Mouse (Mus musculus): ENCODE measurements around the gene Ptprg. TPM values are rescaled to one million over a fixed set of nuclear protein-coding genes. Genes with fewer than 3 reads are reported as not detected.

Ptprg gene
- polyA plus RNA-seq, 1 experiment from 2014 or later: 38.5 TPM

DNA sequence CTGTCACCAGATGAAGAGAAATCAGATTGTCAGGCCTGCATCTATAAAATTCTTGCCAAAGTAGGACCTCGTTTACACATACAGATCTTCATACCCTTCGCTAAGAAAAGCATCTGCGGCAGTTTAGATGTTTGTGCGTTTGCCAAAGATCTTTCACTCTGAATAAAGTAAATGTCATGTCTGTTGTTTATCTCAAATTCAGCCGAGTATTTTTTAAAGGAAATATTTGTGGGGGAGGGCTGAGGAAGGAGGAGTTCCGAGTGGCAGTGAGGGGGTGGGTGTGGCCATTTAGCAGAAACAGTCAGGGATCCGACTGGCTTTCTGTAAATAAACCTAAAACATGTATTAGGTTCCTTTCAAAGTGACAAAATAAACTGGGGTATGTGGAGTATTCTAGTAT is 645.4 kb downstream of the Ptprg start:
- ATAC-seq: no peak
- no peak overlapping the region for H3K27ac ChIP-seq (ENCODE audit: low read depth, low read length)
- 52% methylated on average over 7 of the region's 7 CpGs for WGBS
- H3K27me3 ChIP-seq (replicated peaks; ENCODE audit: control insufficient read depth, insufficient read depth, low read length): no peaks in the 10 kb centered on the region
- peaks cover 2% of the 10 kb centered on the region; the same call in 1 of the 2 replicates for H3K4me1 ChIP-seq (ENCODE audit: control insufficient read depth, insufficient read depth, low read depth, low read length)
- H3K9ac ChIP-seq (ENCODE audit: low read depth, low read length): no peak overlapping the region
- no peaks in the 10 kb centered on the region for H3K36me3 ChIP-seq (ENCODE audit: control insufficient read depth, insufficient read depth, low read length)
- H3K4me3 ChIP-seq (ENCODE audit: low read length): no peak overlapping the region
- no peaks in the 10 kb centered on the region for H3K9me3 ChIP-seq (ENCODE audit: control insufficient read depth, low read length)
- H3K4me2 ChIP-seq (ENCODE audit: low read length): no peak overlapping the region

DNA sequence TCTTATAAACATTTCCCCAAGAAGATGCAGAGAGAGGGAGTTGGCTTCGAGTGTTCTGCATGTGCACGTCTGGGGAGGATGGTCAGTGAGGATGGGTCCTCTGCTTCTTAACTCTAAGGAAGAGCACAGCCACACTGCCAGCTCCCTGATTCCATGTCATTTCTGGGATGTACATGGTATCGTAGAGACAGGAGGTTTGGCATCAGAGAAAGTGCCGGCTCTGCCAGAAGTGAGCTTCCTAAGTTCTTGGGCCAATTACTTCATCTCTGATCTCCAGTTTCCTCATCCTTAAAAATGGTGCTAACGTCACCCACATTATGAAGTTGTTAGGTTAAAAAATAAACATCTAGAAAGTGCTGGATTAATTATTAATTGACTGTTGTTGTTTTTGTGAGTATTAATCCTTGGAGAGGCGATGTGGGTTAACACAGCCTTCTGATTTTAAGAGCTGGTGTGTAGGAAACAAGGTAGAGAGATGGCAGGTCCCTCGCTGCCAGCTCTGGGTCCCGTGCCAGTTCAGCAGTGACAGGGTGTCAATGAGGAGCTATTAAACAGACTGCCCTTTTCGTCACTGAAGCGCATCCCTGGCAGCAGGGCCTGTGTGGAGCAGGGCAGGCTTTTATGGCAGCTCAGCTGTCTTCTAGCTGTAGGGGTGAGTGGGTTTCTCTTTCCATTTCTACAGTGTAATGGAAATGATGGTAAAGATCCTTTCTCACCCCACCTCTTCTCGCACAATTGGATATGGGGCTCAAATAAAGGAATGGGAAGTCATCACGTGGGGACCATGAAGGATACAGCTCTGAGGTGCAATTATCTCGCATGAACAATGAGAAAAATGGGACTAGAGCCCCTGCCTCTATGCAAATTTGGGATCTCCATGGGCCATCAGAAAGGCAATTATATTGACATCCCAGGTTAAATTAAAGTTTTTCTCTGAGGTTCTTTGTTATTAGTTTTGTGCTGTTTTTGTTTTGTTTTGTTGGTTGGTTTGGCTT is 646.9 kb downstream of the Ptprg start:
- no peaks in the 10 kb centered on the region for H3K27me3 ChIP-seq (replicated peaks; ENCODE audit: control insufficient read depth, insufficient read depth, low read length)
- H3K9me3 ChIP-seq (ENCODE audit: control insufficient read depth, low read length): no peaks in the 10 kb centered on the region
- no peaks in the 10 kb centered on the region for H3K36me3 ChIP-seq (ENCODE audit: control insufficient read depth, insufficient read depth, low read length)
- ATAC-seq: peak; percentile 66
- peaks cover 2% of the 10 kb centered on the region; the same call in 1 of the 2 replicates for H3K4me1 ChIP-seq (ENCODE audit: control insufficient read depth, insufficient read depth, low read depth, low read length)
- H3K4me3 ChIP-seq (ENCODE audit: low read length): no peak overlapping the region
- H3K4me2 ChIP-seq (ENCODE audit: low read length): no peak overlapping the region
- H3K27ac ChIP-seq (ENCODE audit: low read depth, low read length): no peak overlapping the region
- WGBS: 45% methylated on average over 13 of the region's 13 CpGs
- H3K9ac ChIP-seq (ENCODE audit: low read depth, low read length): no peak overlapping the region

DNA sequence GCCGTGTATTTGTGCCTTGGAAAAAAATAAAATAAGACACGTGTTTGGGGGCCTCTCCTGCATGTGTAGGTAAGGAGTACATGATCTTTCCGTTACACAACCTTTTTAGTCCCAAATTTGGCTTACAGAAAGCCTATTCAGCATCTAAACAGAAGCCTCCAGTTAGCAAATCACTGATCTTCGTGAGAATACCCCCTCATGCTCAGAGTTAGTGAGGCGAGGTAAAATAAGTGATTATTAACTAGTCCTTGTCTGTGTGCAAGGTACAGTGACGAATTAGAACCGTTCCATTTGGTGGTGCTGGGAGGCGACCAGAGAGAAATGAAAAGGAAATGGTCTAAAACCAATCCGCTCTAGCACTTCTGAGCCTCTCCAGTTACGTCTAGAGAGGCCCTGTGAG is 648.9 kb downstream of the Ptprg start:
- Histone ChIP-seq H3K9ac (ENCODE audit: low read depth, low read length) (no peak overlapping the region), H3K9me3 (ENCODE audit: control insufficient read depth, low read length) (no peaks in the 10 kb centered on the region), H3K4me3 (ENCODE audit: low read length) (no peak overlapping the region), H3K4me2 (ENCODE audit: low read length) (no peak overlapping the region), H3K4me1 (ENCODE audit: control insufficient read depth, insufficient read depth, low read depth, low read length) (peaks cover 2% of the 10 kb centered on the region; the same call in 1 of the 2 replicates), H3K27ac (ENCODE audit: low read depth, low read length) (no peak overlapping the region), H3K36me3 (ENCODE audit: control insufficient read depth, insufficient read depth, low read length) (no peaks in the 10 kb centered on the region), H3K27me3 (replicated peaks; ENCODE audit: control insufficient read depth, insufficient read depth, low read length) (no peaks in the 10 kb centered on the region)
- WGBS: 54% methylated on average over 10 of the region's 10 CpGs
- ATAC-seq: no peak

DNA sequence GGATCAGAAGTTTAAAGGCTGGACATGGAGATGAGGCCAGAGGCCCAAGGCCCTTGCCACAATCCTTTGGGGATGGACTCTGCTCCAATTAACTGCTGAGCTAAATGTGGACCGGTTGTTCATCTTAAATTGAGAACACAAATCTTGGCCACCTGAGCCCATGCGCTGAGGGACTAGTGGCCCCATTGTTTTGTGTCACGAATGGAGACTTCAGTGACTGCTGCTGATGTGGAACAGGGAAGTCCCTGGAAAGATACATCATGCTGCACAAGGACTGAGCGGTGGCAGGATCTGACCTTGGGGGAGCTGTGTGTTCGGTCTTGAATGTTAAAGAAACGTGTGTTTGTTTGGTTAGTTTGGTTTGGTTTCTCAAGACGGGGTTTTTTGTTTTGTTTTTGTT is 649.7 kb downstream of the Ptprg start:
- Histone ChIP-seq H3K36me3 (ENCODE audit: control insufficient read depth, insufficient read depth, low read length) (no peaks in the 10 kb centered on the region; the same call in 1 of the 2 replicates), H3K27me3 (replicated peaks; ENCODE audit: control insufficient read depth, insufficient read depth, low read length) (no peaks in the 10 kb centered on the region), H3K9me3 (ENCODE audit: control insufficient read depth, low read length) (no peaks in the 10 kb centered on the region), H3K4me2 (ENCODE audit: low read length) (no peak overlapping the region), H3K9ac (ENCODE audit: low read depth, low read length) (no peak overlapping the region), H3K4me1 (ENCODE audit: control insufficient read depth, insufficient read depth, low read depth, low read length) (peaks cover 2% of the 10 kb centered on the region; the same call in 1 of the 2 replicates), H3K4me3 (ENCODE audit: low read length) (no peak overlapping the region), H3K27ac (ENCODE audit: low read depth, low read length) (no peak overlapping the region)
- WGBS: 55% methylated on average over 7 of the region's 7 CpGs
- ATAC-seq: no peak

DNA sequence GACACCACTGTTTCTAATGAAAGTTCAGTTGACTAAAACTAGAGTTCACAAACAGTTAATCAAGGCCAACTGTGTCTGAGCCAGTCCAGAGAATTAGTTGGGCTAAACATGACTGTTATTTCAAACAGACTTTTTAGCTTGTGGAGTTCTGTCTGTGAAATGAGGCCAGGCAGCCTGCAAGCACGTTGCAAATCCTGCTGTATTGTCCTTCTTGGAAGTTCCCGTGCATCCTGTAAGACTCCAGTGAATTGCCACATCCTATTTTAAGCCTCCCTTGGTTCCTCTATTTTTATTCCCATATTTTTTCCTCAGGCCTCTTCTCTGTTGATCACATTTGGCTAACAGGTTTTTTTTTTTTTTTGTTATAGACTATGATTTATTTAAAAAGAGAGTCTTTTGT is 652.8 kb downstream of the Ptprg start:
- no peaks in the 10 kb centered on the region; the same call in 1 of the 2 replicates for H3K36me3 ChIP-seq (ENCODE audit: control insufficient read depth, insufficient read depth, low read length)
- no peak overlapping the region for H3K4me3 ChIP-seq (ENCODE audit: low read length)
- 0 out of 2 replicates have a peak, but pooled peaks cover 2% of the 10 kb centered on the region for H3K9me3 ChIP-seq (ENCODE audit: control insufficient read depth, low read length)
- H3K4me2 ChIP-seq (ENCODE audit: low read length): no peak overlapping the region
- no peak overlapping the region for H3K27ac ChIP-seq (ENCODE audit: low read depth, low read length)
- no peaks in the 10 kb centered on the region for H3K27me3 ChIP-seq (replicated peaks; ENCODE audit: control insufficient read depth, insufficient read depth, low read length)
- H3K9ac ChIP-seq (ENCODE audit: low read depth, low read length): no peak overlapping the region
- no peaks in the 10 kb centered on the region; the same call in 1 of the 2 replicates for H3K4me1 ChIP-seq (ENCODE audit: control insufficient read depth, insufficient read depth, low read depth, low read length)
- WGBS: 56% methylated on average over 2 of the region's 2 CpGs
- no peak for ATAC-seq

DNA sequence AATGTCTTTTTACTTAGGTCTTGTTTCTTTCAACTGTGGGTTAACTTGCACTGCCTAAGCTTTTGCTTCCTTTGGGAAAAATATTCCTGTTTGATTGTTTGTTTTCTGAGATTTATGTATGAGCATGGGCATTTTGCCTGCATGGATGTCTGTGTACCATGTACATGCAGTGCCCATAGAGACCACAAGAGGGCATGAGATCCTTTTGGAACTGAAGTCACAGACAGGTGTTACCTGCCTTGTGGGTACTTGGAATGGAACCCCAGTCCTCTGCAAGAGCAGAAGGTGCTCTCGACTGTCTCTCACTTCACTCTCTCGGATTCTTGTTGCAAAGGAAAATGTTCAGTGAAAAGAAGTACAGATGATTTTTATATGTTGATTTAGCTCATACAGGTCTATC is 655.2 kb downstream of the Ptprg start:
- H3K4me2 ChIP-seq (ENCODE audit: low read length): no peak overlapping the region
- H3K36me3 ChIP-seq (ENCODE audit: control insufficient read depth, insufficient read depth, low read length): peaks cover 4% of the 10 kb centered on the region
- no peak for ATAC-seq
- H3K27ac ChIP-seq (ENCODE audit: low read depth, low read length): no peak overlapping the region
- no peaks in the 10 kb centered on the region for H3K4me1 ChIP-seq (ENCODE audit: control insufficient read depth, insufficient read depth, low read depth, low read length)
- no peak overlapping the region for H3K4me3 ChIP-seq (ENCODE audit: low read length)
- 92% methylated on average over 2 of the region's 2 CpGs for WGBS
- H3K27me3 ChIP-seq (replicated peaks; ENCODE audit: control insufficient read depth, insufficient read depth, low read length): no peaks in the 10 kb centered on the region
- no peak overlapping the region for H3K9ac ChIP-seq (ENCODE audit: low read depth, low read length)
- H3K9me3 ChIP-seq (ENCODE audit: control insufficient read depth, low read length): 0 out of 2 replicates have a peak, but pooled peaks cover 2% of the 10 kb centered on the region

DNA sequence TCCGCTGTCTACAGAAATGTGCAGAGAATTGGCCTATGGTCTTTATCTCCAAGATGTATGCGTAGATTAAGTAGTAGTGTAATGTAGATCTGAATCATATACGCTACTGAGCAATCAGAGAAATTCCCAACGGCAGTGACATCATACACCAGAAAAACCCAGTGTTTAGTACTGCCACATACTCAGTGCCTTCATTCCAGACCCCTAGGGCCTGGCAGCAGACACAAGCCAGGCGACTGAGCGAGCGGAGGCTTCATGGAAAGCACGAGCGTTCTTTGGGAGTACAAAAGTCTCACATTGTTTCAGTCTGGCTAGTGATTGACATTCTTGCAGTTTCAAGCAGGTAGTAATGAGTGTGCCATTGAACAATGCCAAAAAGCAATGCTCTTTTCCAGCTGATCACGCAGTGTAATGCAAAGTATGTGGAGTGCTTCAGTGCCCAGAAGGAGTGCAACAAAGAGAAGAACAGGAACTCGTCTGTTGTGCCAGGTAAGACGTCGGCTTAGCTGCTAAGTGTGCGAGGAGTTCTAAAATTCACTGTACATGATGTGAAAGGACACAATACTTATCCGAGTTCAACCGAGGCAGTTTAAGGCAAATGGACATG is 665.3 kb downstream of the Ptprg start:
- no peaks in the 10 kb centered on the region for H3K27me3 ChIP-seq (replicated peaks; ENCODE audit: control insufficient read depth, insufficient read depth, low read length)
- no peak for ATAC-seq
- H3K9ac ChIP-seq (ENCODE audit: low read depth, low read length): no peak overlapping the region
- no peak overlapping the region for H3K4me3 ChIP-seq (ENCODE audit: low read length)
- H3K4me1 ChIP-seq (ENCODE audit: control insufficient read depth, insufficient read depth, low read depth, low read length): peaks cover 2% of the 10 kb centered on the region; the same call in 1 of the 2 replicates
- 81% methylated on average over 16 of the region's 16 CpGs for WGBS
- H3K4me2 ChIP-seq (ENCODE audit: low read length): no peak overlapping the region
- H3K36me3 ChIP-seq (ENCODE audit: control insufficient read depth, insufficient read depth, low read length): peaks cover 5% of the 10 kb centered on the region
- no peaks in the 10 kb centered on the region for H3K9me3 ChIP-seq (ENCODE audit: control insufficient read depth, low read length)
- H3K27ac ChIP-seq (ENCODE audit: low read depth, low read length): no peak overlapping the region

DNA sequence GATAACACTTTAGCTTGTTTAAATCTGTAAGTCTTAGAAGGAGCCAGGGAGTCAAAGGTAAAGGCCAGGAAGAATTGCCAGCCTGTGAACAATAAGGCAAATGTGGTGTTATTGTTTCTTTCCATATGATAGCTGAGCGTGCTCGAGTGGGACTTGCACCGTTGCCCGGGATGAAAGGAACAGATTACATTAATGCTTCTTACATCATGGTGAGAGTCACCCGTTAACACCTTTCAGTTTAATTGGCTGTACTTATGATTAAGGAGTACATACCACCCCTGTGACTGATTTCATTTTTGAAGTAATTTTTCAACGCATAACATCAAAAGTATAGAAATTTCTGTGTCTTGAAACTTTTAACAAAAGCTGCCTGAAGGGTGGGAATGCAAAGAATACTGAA is 666.5 kb downstream of the Ptprg start:
- Histone ChIP-seq H3K9ac (ENCODE audit: low read depth, low read length) (no peak overlapping the region), H3K4me3 (ENCODE audit: low read length) (no peak overlapping the region), H3K27ac (ENCODE audit: low read depth, low read length) (no peak overlapping the region), H3K9me3 (ENCODE audit: control insufficient read depth, low read length) (no peaks in the 10 kb centered on the region), H3K36me3 (ENCODE audit: control insufficient read depth, insufficient read depth, low read length) (peaks cover 5% of the 10 kb centered on the region), H3K27me3 (replicated peaks; ENCODE audit: control insufficient read depth, insufficient read depth, low read length) (no peaks in the 10 kb centered on the region), H3K4me2 (ENCODE audit: low read length) (no peak overlapping the region), H3K4me1 (ENCODE audit: control insufficient read depth, insufficient read depth, low read depth, low read length) (peaks cover 2% of the 10 kb centered on the region; the same call in 1 of the 2 replicates)
- 54% methylated on average over 6 of the region's 6 CpGs for WGBS
- ATAC-seq: no peak

DNA sequence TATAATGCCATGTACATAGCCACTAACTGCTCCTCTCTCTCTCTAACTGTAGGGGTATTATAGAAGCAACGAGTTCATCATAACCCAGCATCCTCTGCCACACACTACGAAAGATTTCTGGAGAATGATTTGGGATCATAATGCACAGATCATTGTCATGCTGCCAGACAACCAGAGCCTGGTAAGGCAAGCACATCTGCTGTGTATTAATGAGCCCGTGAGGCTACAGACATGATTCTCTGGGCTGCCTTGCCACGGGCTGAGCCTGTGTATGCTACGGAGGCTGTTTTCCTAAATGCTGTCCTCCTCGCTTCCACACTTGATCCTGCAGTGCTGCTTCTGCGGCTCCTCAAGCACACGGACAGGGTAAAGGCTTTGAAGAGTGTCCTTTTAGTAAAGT is 667.2 kb downstream of the Ptprg start:
- 0 out of 2 replicates have a peak overlapping the region, but pooled peaks have one; percentile 39 for H3K27ac ChIP-seq (ENCODE audit: low read depth, low read length)
- H3K27me3 ChIP-seq (replicated peaks; ENCODE audit: control insufficient read depth, insufficient read depth, low read length): no peaks in the 10 kb centered on the region
- peaks cover 2% of the 10 kb centered on the region; the same call in 1 of the 2 replicates for H3K4me1 ChIP-seq (ENCODE audit: control insufficient read depth, insufficient read depth, low read depth, low read length)
- no peaks in the 10 kb centered on the region for H3K9me3 ChIP-seq (ENCODE audit: control insufficient read depth, low read length)
- no peak overlapping the region for H3K4me2 ChIP-seq (ENCODE audit: low read length)
- H3K36me3 ChIP-seq (ENCODE audit: control insufficient read depth, insufficient read depth, low read length): peaks cover 5% of the 10 kb centered on the region
- H3K4me3 ChIP-seq (ENCODE audit: low read length): no peak overlapping the region
- ATAC-seq: peak; percentile 70
- 47% methylated on average over 8 of the region's 8 CpGs for WGBS
- no peak overlapping the region for H3K9ac ChIP-seq (ENCODE audit: low read depth, low read length)
